Mouse (Mus musculus) heart, adult 2 months (tissue): ENCODE data around the gene Polr1b.

Experiments
- CTCF ChIP-seq: fragments of 200-600 bp; IDR thresholded peaks from 2 replicates; pipeline ENCODE4 v1.8.1; 2022; ENCODE audit warnings: antibody characterized with exemption, mild to moderate bottlenecking, moderate library complexity
- POLR2A ChIP-seq: fragments of 200-500 bp; IDR thresholded peaks from 2 replicates; pipeline ENCODE4 v1.6.1; 2011; ENCODE audit warnings: mild to moderate bottlenecking, low read depth, low read length, control low read depth; ENCODE audit not compliant: insufficient read depth

DNA sequence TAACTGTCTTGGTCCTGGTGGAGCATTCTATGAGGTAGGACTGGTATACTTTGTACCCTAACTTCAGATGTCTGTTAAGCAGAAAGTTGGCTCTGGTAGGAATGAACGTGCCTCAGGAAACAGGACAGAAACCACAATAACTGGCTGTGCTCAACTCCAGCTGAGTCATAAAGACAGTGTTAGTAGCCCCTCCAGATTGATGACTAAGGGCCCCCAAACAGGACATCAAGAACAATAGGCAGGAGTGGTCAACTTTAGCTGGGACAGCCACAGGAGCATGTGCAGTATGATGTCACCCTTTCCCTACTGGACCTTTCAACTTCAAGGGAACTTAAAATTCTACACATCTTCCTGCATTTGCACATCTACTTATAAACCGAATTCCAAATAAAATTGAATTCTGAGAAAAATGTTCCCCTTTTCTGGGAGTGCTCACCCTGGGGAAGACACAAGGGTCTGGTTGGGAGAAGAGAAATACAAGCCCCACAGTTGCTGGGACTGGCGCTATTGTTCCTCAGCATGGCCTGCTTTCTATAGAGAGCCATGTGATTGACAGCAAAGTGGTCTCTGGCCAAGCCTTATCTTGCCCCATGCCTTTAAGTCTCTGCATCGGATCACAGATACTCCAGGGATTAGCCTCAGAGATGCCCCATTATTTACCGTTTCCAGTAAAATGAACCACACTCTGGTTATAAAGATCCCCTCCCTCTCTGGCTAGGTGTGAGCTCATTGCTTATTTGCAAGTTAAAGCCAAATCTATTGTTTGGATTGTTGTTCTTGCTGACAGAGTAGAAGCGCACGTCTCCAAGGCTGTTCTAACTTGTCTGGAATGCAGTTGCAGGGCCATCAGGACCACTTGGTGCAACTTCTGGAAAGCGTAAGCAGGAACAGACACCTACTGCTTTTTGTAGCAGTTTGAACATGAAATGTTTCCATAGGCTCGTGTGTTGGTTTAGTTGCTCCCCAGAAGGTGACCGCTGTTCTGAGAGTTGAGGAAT is 66.0 kb downstream of the Polr1b start:
- TF ChIP-seq POLR2A = no peak
- no peak for TF ChIP-seq CTCF
